In genomic region chr2:35015861-35016260, GRCm38 (mm10) we compare ENCODE assay signal across 15 mouse cellular contexts. TPM values are rescaled to one million over a fixed set of nuclear protein-coding genes. Genes with fewer than 3 reads are reported as not detected.
"Had no signal": no experiment of that assay in that cellular context is flagged by ENCODE, and none has a peak within 500 bp of the region (broad histone marks: within the 10 kb centered on the region; RNA-seq: fewer than 3 reads in every experiment).

No protein-coding gene starts in this region.

- H3K27ac ChIP-seq: kidney, postnatal 0 days; layer of hippocampus, adult 2 months; left cerebral cortex, adult 2 months; limb, embryonic 10.5 days; liver, embryonic 15.5 days; midbrain, embryonic 12.5 days had no signal

- H3K9me3 ChIP-seq: limb, embryonic 10.5 days; liver, embryonic 15.5 days; midbrain, embryonic 12.5 days had no signal

- H3K9ac ChIP-seq: liver, embryonic 15.5 days; midbrain, embryonic 12.5 days had no signal

- H3K4me3 ChIP-seq: layer of hippocampus, adult 2 months; left cerebral cortex, adult 2 months; limb, embryonic 10.5 days; liver, embryonic 15.5 days; midbrain, embryonic 12.5 days had no signal

- ATAC-seq: inflammation-experienced regulatory T-cells, adult 6 months; intestine, postnatal 0 days; midbrain, embryonic 16.5 days had no signal

- DNase-seq: kidney, adult 8-10 months; kidney, postnatal 4 days; thymus, adult 18-20 months; thymus, postnatal 14 days had no signal

- H3K4me1 ChIP-seq: liver, embryonic 15.5 days; midbrain, embryonic 12.5 days had no signal

- H3K4me2 ChIP-seq: liver, embryonic 11.5 days; liver, embryonic 15.5 days; midbrain, embryonic 12.5 days had no signal

- H3K36me3 ChIP-seq: limb, embryonic 10.5 days; midbrain, embryonic 12.5 days had no signal

- H3K27me3 ChIP-seq: liver, embryonic 15.5 days; midbrain, embryonic 12.5 days had no signal

RNA-seq across cellular contexts. Expression of gene Hc, which starts 45.4 kb away (rescaled TPM):
- polyA plus RNA-seq: limb, embryonic 10.5 days; stomach, embryonic 14.5 days had no signal

RNA-seq across cellular contexts. Expression of gene Traf1, which starts 54.3 kb away (rescaled TPM):
- polyA plus RNA-seq: limb, embryonic 10.5 days had no signal
